ENCODE assay signal across 16 mouse cellular contexts in genomic region chr5:75850855-75851254, GRCm38 (mm10).
"Had no signal": no experiment of that assay in that cellular context is flagged by ENCODE, and none has a peak within 500 bp of the region (broad histone marks: within the 10 kb centered on the region; RNA-seq: fewer than 3 reads in every experiment).

No protein-coding gene starts in this region.

- H3K4me3 ChIP-seq: liver, embryonic 15.5 days; megakaryocyte, embryonic 14.5 days; midbrain, embryonic 13.5 days; midbrain, embryonic 15.5 days; neural tube, embryonic 12.5 days; stomach, embryonic 15.5 days had no signal

- DNase-seq: liver, postnatal 0 days; lung, embryonic 14.5 days; lung, postnatal 10 days; lung, postnatal 4 days; right cerebral cortex, postnatal 14 days; thymus, adult 2 months; thymus, postnatal 14 days; thymus, postnatal 36 days had no signal

- H3K36me3 ChIP-seq: liver, embryonic 15.5 days; midbrain, embryonic 13.5 days; midbrain, embryonic 15.5 days; neural tube, embryonic 12.5 days; stomach, embryonic 15.5 days had no signal

- ATAC-seq: liver, postnatal 0 days; midbrain, embryonic 13.5 days; midbrain, embryonic 15.5 days had no signal

- H3K9ac ChIP-seq: liver, embryonic 15.5 days; liver, postnatal 0 days; lung, embryonic 14.5 days; midbrain, embryonic 13.5 days; midbrain, embryonic 15.5 days; neural tube, embryonic 12.5 days; stomach, embryonic 15.5 days had no signal

- H3K4me2 ChIP-seq: liver, embryonic 15.5 days; lung, embryonic 14.5 days; midbrain, embryonic 11.5 days; midbrain, embryonic 13.5 days; midbrain, embryonic 15.5 days; neural tube, embryonic 12.5 days; stomach, embryonic 15.5 days had no signal

- H3K4me1 ChIP-seq: liver, embryonic 15.5 days; neural tube, embryonic 12.5 days; stomach, embryonic 15.5 days had no signal

- H3K27ac ChIP-seq: liver, embryonic 15.5 days; midbrain, embryonic 13.5 days; midbrain, embryonic 15.5 days; neural tube, embryonic 12.5 days; stomach, embryonic 15.5 days; stomach, postnatal 0 days had no signal

- H3K27me3 ChIP-seq: liver, embryonic 15.5 days; midbrain, embryonic 15.5 days; neural tube, embryonic 12.5 days; stomach, embryonic 15.5 days had no signal

- H3K9me3 ChIP-seq: liver, embryonic 15.5 days; megakaryocyte, embryonic 14.5 days; midbrain, embryonic 13.5 days; midbrain, embryonic 15.5 days; neural tube, embryonic 12.5 days; stomach, embryonic 15.5 days had no signal
